Comparison of ENCODE assay signal across 11 mouse cellular contexts in genomic region chr16:78540376-78541246, GRCm38 (mm10). TPM values are rescaled to one million over a fixed set of nuclear protein-coding genes. Genes with fewer than 3 reads are reported as not detected.
DNase-seq lines count a peak whose midpoint lies in the region; ATAC-seq and TF ChIP-seq lines count a peak whose summit lies in the region.
"Had no signal": no experiment of that assay in that cellular context is flagged by ENCODE, and none has a peak within 500 bp of the region (broad histone marks: within the 10 kb centered on the region; RNA-seq: fewer than 3 reads in every experiment).

No protein-coding gene starts in this region.

- peak overlapping the region; percentile 56 for H3K27ac ChIP-seq in heart, adult 2 months
- H3K27ac ChIP-seq in heart, embryonic 10.5 days, result no peak overlapping the region
- H3K27ac ChIP-seq: kidney, postnatal 0 days; limb, embryonic 15.5 days had no signal

- no peaks in the 10 kb centered on the region for H3K36me3 ChIP-seq in heart, adult 2 months (ENCODE audit: control insufficient read depth, insufficient read depth, low read length)
- peaks cover 19% of the 10 kb centered on the region for H3K36me3 ChIP-seq in heart, embryonic 10.5 days

- peak overlapping the region; percentile 47; the same call in 1 of the 2 replicates for H3K9ac ChIP-seq in heart, adult 2 months (ENCODE audit: low read depth, low read length)
- H3K9ac ChIP-seq: limb, embryonic 15.5 days had no signal

- no peak for TF ChIP-seq EP300 in heart, adult 2 months (IDR thresholded peaks at IDR 0.05; ENCODE audit: insufficient read depth, low read depth, low read length)

- WGBS in heart, adult 2 months, result 71% methylated on average over 16 of the region's 16 CpGs
- WGBS in heart, embryonic 10.5 days, result 86% methylated on average over 16 of the region's 16 CpGs

- no peaks in the 10 kb centered on the region for H3K9me3 ChIP-seq in heart, embryonic 10.5 days
- H3K9me3 ChIP-seq: limb, embryonic 15.5 days had no signal

- TF ChIP-seq POLR2A in heart, adult 2 months (IDR thresholded peaks at IDR 0.05; ENCODE audit: insufficient read depth, low read depth, low read length), result no peak

- peak; percentile 83 for ATAC-seq in inflammation-experienced regulatory T-cells, adult 6 months

- H3K27me3 ChIP-seq in heart, adult 2 months (ENCODE audit: control insufficient read depth, insufficient read depth, low read length), result no peaks in the 10 kb centered on the region
- H3K27me3 ChIP-seq in heart, embryonic 10.5 days (ENCODE audit: insufficient read depth, poor library complexity, severe bottlenecking), result no peaks in the 10 kb centered on the region
- H3K27me3 ChIP-seq: limb, embryonic 15.5 days had no signal

- H3K4me3 ChIP-seq in heart, adult 2 months, result no peak overlapping the region
- H3K4me3 ChIP-seq in heart, embryonic 10.5 days, result no peak overlapping the region
- H3K4me3 ChIP-seq: limb, embryonic 15.5 days; myocyte had no signal

- TF ChIP-seq CTCF in heart, adult 2 months (IDR thresholded peaks at IDR 0.05), result no peak

- intact Hi-C loops in heart, adult 2 months (cut with DNase I), result no loop called here

- DNase-seq in heart, adult 2 months, result no peak
- no peak for DNase-seq in heart, embryonic 10.5 days (ENCODE audit: low spot score)
- DNase-seq in ovary, postnatal 14 days (ENCODE audit: low spot score), result peak; percentile 2
- no peak for DNase-seq in ovary, postnatal 36 days (ENCODE audit: low spot score)
- DNase-seq in thymus, postnatal 36 days, result peak; percentile 38 to 62
- no peak for DNase-seq in layer of hippocampus, postnatal 10 days (ENCODE audit: low spot score in 2 of 2)
- no peak for DNase-seq in right cerebral cortex, postnatal 36 days (ENCODE audit: low spot score in 2 of 2)

- no peaks in the 10 kb centered on the region for H3K4me1 ChIP-seq in heart, adult 2 months (ENCODE audit: control insufficient read depth, insufficient read depth, low read length)
- no peaks in the 10 kb centered on the region for H3K4me1 ChIP-seq in heart, embryonic 10.5 days
- H3K4me1 ChIP-seq: limb, embryonic 15.5 days had no signal

- no peaks in the 10 kb centered on the region for H3K79me2 ChIP-seq in heart, adult 2 months (replicated peaks; ENCODE audit: control insufficient read depth, insufficient read depth, low read length)

RNA-seq across cellular contexts. Expression of gene D16Ertd472e, which starts 35.9 kb away (rescaled TPM):
- 1 to 10 TPM; 3.5 to 4.5 TPM for total RNA-seq in heart, adult 2 months (2021)
- 1.3 and 2.1 TPM in 2 replicates for polyA plus RNA-seq in heart, adult 2 months (2012; rRNA removed)
- 9.1 and 13.6 TPM in 2 replicates for polyA plus RNA-seq in heart, embryonic 10.5 days (2016; fragmentation: Nextera tagmentation; extraction: Ambion mirVana)
- polyA plus RNA-seq in inflammation-experienced regulatory T-cells, adult 6 months (2017; shearing (Covaris generic)), result 10 to 100 TPM; 39.6 to 60.2 (median 48.6) TPM
- 10 to 100 TPM; 10.8 to 12.0 TPM for total RNA-seq in layer of hippocampus, postnatal 10 days (2021)

Comparison
In these comparisons a context has a peak if more than half of its experiments do, and no peak if none do; other contexts are left out.
1. DNase-seq: peak in ovary, postnatal 14 days (single experiment) and thymus, postnatal 36 days (2 of 2); none in heart, adult 2 months (0 of 2), heart, embryonic 10.5 days (single experiment), ovary, postnatal 36 days (single experiment), layer of hippocampus, postnatal 10 days (0 of 2) and right cerebral cortex, postnatal 36 days (0 of 2).